Mouse (Mus musculus) CH12.LX (cell line): ENCODE measurements around the gene Htra1. TPM values are rescaled to one million over a fixed set of nuclear protein-coding genes. Genes with fewer than 3 reads are reported as not detected.
A peak's percentile ranks its signal among the peaks of the same experiment; 100 is the strongest.

Experiments
- DNase-seq: peaks from one replicate; pipeline ENCODE4 v3.0.0-alpha.2; 2013; ENCODE audit errors: extremely low read depth
- H3K27ac ChIP-seq: 2 replicates; pipeline ENCODE4 v1.5.1; 2012; ENCODE audit warnings: low read depth, mild to moderate bottlenecking, control low read depth, moderate library complexity; ENCODE audit not compliant: insufficient read depth
- H3K27me3 ChIP-seq: replicated peaks from 2 replicates; pipeline ENCODE3; 2012; ENCODE audit warnings: inconsistent platforms
- H3K36me3 ChIP-seq, 2 experiments: replicated peaks in 1 of 2; 2 replicates each; pipeline versions ENCODE3 to v1.6.1; 2012; ENCODE audit warnings: inconsistent platforms in 1 of 2, low read length in 1 of 2, mild to moderate bottlenecking in 1 of 2, mixed read lengths in 1 of 2, moderate library complexity in 1 of 2; ENCODE audit not compliant: control insufficient read depth in 1 of 2, insufficient read depth in 1 of 2
- H3K4me1 ChIP-seq, 2 experiments: 2 replicates each; pipeline ENCODE4 v1.6.1; 2012; ENCODE audit warnings: inconsistent platforms in 1 of 2, moderate library complexity in 1 of 2; ENCODE audit not compliant: insufficient read depth in 2 of 2, control insufficient read depth in 1 of 2
- H3K4me2 ChIP-seq: 2 replicates; pipeline ENCODE4 v1.6.1; 2012; ENCODE audit warnings: low read depth, mild to moderate bottlenecking, control low read depth; ENCODE audit not compliant: poor library complexity, insufficient read depth, severe bottlenecking
- H3K4me3 ChIP-seq, 3 experiments: fragments of 150-350 bp in 1 of 3; sonication (generic) in 1 of 3; replicated peaks in 1 of 3; 2 replicates each; pipeline versions ENCODE3 to v1.5.1; 2011 to 2012; ENCODE audit warnings: low read depth in 2 of 3, low read length in 2 of 3, mild to moderate bottlenecking in 2 of 3, moderate library complexity in 2 of 3, control low read depth in 1 of 3, improper control_type of control experiment in 1 of 3, inconsistent platforms in 1 of 3, mixed read lengths in 1 of 3; ENCODE audit not compliant: poor library complexity in 1 of 3
- H3K79me2 ChIP-seq: replicated peaks from 2 replicates; pipeline ENCODE4 v1.6.1; 2012; ENCODE audit warnings: mild to moderate bottlenecking, moderate library complexity; ENCODE audit not compliant: control insufficient read depth, poor library complexity, insufficient read depth, severe bottlenecking; ENCODE audit errors: extremely low read depth
- H3K9ac ChIP-seq: 2 replicates; pipeline ENCODE4 v1.6.1; 2012; ENCODE audit warnings: low read depth, mild to moderate bottlenecking, control low read depth, moderate library complexity; ENCODE audit not compliant: insufficient read depth
- H3K9me3 ChIP-seq: replicated peaks from 2 replicates; pipeline ENCODE3; 2012; ENCODE audit warnings: low read length, inconsistent platforms, mixed read lengths
- BHLHE40 ChIP-seq: IDR thresholded peaks from 2 replicates; pipeline ENCODE4 v1.6.1; 2011; ENCODE audit warnings: mild to moderate bottlenecking, low read depth, low read length, improper control_type of control experiment
- CHD2 ChIP-seq: IDR thresholded peaks from 2 replicates; pipeline ENCODE4 v1.6.1; 2011; ENCODE audit warnings: low read length, improper control_type of control experiment
- CTCF ChIP-seq, 2 experiments: IDR thresholded peaks in 1 of 2; conservative IDR thresholded peaks in 1 of 2; 2 replicates each; pipeline ENCODE4 v1.5.1; 2011 to 2012; ENCODE audit warnings: low read depth in 2 of 2, low read length in 2 of 2, improper control_type of control experiment in 1 of 2, inconsistent platforms in 1 of 2, mild to moderate bottlenecking in 1 of 2, moderate library complexity in 1 of 2
- E2F4 ChIP-seq: IDR thresholded peaks from 2 replicates; pipeline ENCODE4 v1.6.1; 2011; ENCODE audit warnings: low read depth, low read length, improper control_type of control experiment; ENCODE audit not compliant: insufficient replicate concordance
- EP300 ChIP-seq: IDR thresholded peaks from 2 replicates; pipeline ENCODE4 v1.6.1; 2011; ENCODE audit warnings: low read length, improper control_type of control experiment
- ETS1 ChIP-seq: conservative IDR thresholded peaks from 2 replicates; pipeline ENCODE4 v1.6.1; 2012; ENCODE audit warnings: low read depth, mild to moderate bottlenecking, inconsistent platforms, low read length, improper control_type of control experiment, moderate library complexity
- IRF4 ChIP-seq: IDR thresholded peaks from 2 replicates; pipeline ENCODE4 v1.6.1; 2014; ENCODE audit warnings: low read depth, mild to moderate bottlenecking, inconsistent platforms, low read length, improper control_type of control experiment
- JUN ChIP-seq: IDR thresholded peaks from 2 replicates; pipeline ENCODE4 v1.6.1; 2011; ENCODE audit warnings: low read depth, mild to moderate bottlenecking, low read length, improper control_type of control experiment, moderate library complexity; ENCODE audit not compliant: insufficient read depth
- JUND ChIP-seq: conservative IDR thresholded peaks from 2 replicates; pipeline ENCODE4 v1.6.1; 2011; ENCODE audit warnings: low read depth, low read length, improper control_type of control experiment
- MAFK ChIP-seq: IDR thresholded peaks from 2 replicates; pipeline ENCODE4 v1.6.1; 2011; ENCODE audit warnings: low read length, improper control_type of control experiment; ENCODE audit not compliant: insufficient replicate concordance
- MEF2A ChIP-seq: IDR thresholded peaks from 2 replicates; pipeline ENCODE4 v1.6.1; 2014; ENCODE audit warnings: low read depth, mild to moderate bottlenecking, inconsistent platforms, low read length, improper control_type of control experiment, borderline replicate concordance
- MXI1 ChIP-seq: IDR thresholded peaks from 2 replicates; pipeline ENCODE4 v1.6.1; 2011; ENCODE audit warnings: mild to moderate bottlenecking, low read depth, low read length, improper control_type of control experiment
- MYC ChIP-seq: IDR thresholded peaks from 2 replicates; pipeline ENCODE4 v1.6.1; 2011; ENCODE audit warnings: low read depth, mild to moderate bottlenecking, improper control_type of control experiment, low read length
- NRF1 ChIP-seq: IDR thresholded peaks from 2 replicates; pipeline ENCODE4 v1.6.1; 2014; ENCODE audit warnings: low read depth, mild to moderate bottlenecking, inconsistent platforms, low read length, improper control_type of control experiment, moderate library complexity
- PAX5 ChIP-seq: IDR thresholded peaks from 2 replicates; pipeline ENCODE4 v1.6.1; 2012; ENCODE audit warnings: low read length, inconsistent platforms, mixed read lengths
- RAD21 ChIP-seq: IDR thresholded peaks from 2 replicates; pipeline ENCODE4 v1.6.1; 2011; ENCODE audit warnings: low read depth, mild to moderate bottlenecking, low read length, improper control_type of control experiment, moderate library complexity
- RCOR1 ChIP-seq: conservative IDR thresholded peaks from 2 replicates; pipeline ENCODE4 v1.6.1; 2012; ENCODE audit warnings: low read depth, mild to moderate bottlenecking, inconsistent platforms, low read length, improper control_type of control experiment
- SMC3 ChIP-seq: IDR thresholded peaks from 2 replicates; pipeline ENCODE4 v1.6.1; 2011; ENCODE audit warnings: low read depth, low read length, improper control_type of control experiment
- TBP ChIP-seq: conservative IDR thresholded peaks from 2 replicates; pipeline ENCODE4 v1.6.1; 2011; ENCODE audit warnings: low read depth, low read length, improper control_type of control experiment
- TCF12 ChIP-seq: IDR thresholded peaks from 2 replicates; pipeline ENCODE4 v1.6.1; 2014; ENCODE audit warnings: low read depth, mild to moderate bottlenecking, inconsistent platforms, low read length, improper control_type of control experiment
- USF1 ChIP-seq: IDR thresholded peaks from 2 replicates; pipeline ENCODE4 v1.6.1; 2014; ENCODE audit warnings: low read depth, mild to moderate bottlenecking, inconsistent platforms, low read length, improper control_type of control experiment
- ZC3H11A ChIP-seq: IDR thresholded peaks from 2 replicates; pipeline ENCODE4 v1.6.1; 2012; ENCODE audit warnings: low read depth, mild to moderate bottlenecking, inconsistent platforms, low read length, improper control_type of control experiment
- ZKSCAN1 ChIP-seq: IDR thresholded peaks from 2 replicates; pipeline ENCODE4 v1.6.1; 2012; ENCODE audit warnings: low read depth, inconsistent platforms, low read length, improper control_type of control experiment, borderline replicate concordance
- ZMIZ1 ChIP-seq: IDR thresholded peaks from 2 replicates; pipeline ENCODE4 v1.6.1; 2012; ENCODE audit warnings: low read depth, mild to moderate bottlenecking, inconsistent platforms, low read length, improper control_type of control experiment
- dilution Hi-C: fragments of 300-500 bp; cut with MboI; formaldehyde crosslinking; loops from 2 replicates; pipeline ENCODE4 v1.14.3; 2020; ENCODE audit warnings: low sequenced_read_pairs; ENCODE audit not compliant: extremely low pct_unique_long_range_greater_than_20kb, extremely low pct_ligation_motif_present
- in situ Hi-C: fragments of 300-500 bp; cut with MboI; formaldehyde crosslinking; loops from 3 replicates; pipeline ENCODE4 v1.14.3; 2019; ENCODE audit warnings: low sequenced_read_pairs, low pct_ligation_motif_present, low pct_unique_long_range_greater_than_20kb, mixed read lengths
- polyA plus RNA-seq: library from polyadenylated mRNA; unstranded; fragments of >175 nt; gene quantifications from 2 replicates; pipeline ENCODE4 v1.2.1, GENCODE M21; 2012; ENCODE audit warnings: low read depth; ENCODE audit not compliant: insufficient read length
- total RNA-seq, 2 experiments: library from RNA; depleted of rRNA; stranded (reverse); fragments of 300-350 nt in 1 of 2; fragments of >200 nt in 1 of 2; gene quantifications; 2 replicates each; pipeline ENCODE4 v1.2.3; 2012 to 2014

The Htra1 gene
- total and polyA plus RNA-seq, 3 experiments, result not detected

DNA sequence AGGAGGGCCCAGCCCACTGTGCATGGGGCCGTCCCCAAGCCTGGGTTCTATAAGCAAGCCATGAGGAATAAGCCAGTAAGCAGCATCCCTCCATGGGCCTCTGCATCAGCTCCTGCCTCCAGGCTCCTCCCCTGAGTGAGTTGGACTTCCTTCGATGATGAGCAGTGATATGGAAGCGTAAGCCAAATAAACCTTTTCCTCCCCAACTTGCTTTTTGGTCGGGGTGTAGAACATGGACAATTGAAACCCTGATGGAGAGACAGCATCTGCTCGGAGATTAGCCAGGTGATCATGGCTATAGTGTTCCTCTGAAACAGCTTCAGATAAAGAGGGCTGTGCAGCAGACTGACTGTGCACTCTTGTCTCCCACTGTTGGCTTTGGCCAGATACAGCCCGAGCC, 32.0 kb downstream of the Htra1 start:
- in situ Hi-C loops, result no loop called here
- TF ChIP-seq TCF12, result no peak
- no peak for TF ChIP-seq JUN
- TF ChIP-seq RAD21, result no peak
- no peak for TF ChIP-seq SMC3
- no peak for TF ChIP-seq CTCF (conservative IDR thresholded peaks at IDR 0.05 in 1 of 2, IDR thresholded peaks at IDR 0.05 in 1 of 2; ENCODE audit: low read depth in 2 of 2, low read length in 2 of 2)
- no peak for TF ChIP-seq NRF1
- TF ChIP-seq ZC3H11A, result no peak
- TF ChIP-seq, all 38 proteins: peak for 0
- no peaks in the 10 kb centered on the region for H3K36me3 ChIP-seq
- peaks cover 4 to 13% of the 10 kb centered on the region in 2 experiments; a peak in 2 of 4 replicates for H3K4me1 ChIP-seq
- no peak overlapping the region for H3K9ac ChIP-seq
- DNase-seq, result no peak
- peaks cover 90% of the 10 kb centered on the region for H3K27me3 ChIP-seq
- no peak overlapping the region for H3K4me3 ChIP-seq
- dilution Hi-C loops, result no loop called here
- no peaks in the 10 kb centered on the region for H3K9me3 ChIP-seq
- H3K27ac ChIP-seq, result no peak overlapping the region
- H3K79me2 ChIP-seq, result no peaks in the 10 kb centered on the region
- H3K4me2 ChIP-seq, result no peak overlapping the region

DNA sequence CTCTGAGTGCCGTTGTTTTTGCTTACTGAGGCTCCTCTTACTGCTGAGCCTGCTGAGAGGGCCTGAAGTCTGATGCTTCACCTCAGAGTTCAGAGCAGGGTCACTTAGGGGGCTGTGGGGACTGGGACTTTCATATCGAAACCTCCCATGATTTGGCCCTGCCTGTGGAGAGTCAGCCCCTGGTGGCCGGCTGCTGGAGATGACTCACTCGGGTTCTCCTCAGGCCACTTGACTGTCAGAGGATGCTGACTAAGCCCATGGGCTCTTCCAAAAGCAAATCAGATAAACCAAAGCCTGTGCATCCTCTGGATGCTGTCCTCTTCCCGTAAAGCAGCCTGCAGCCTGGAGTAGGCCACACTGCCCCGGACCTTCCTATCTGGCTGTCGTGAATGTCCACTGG, 32.6 kb downstream of the Htra1 start:
- dilution Hi-C loops, result no loop called here
- in situ Hi-C loops, result no loop called here
- TF ChIP-seq IRF4 (peak; percentile 73), RAD21 (no peak; the same call in 1 of the 2 replicates), BHLHE40 (peak; percentile 29; the same call in 1 of the 2 replicates), NRF1 (no peak), ETS1 (peak; percentile 31; the same call in 1 of the 2 replicates), USF1 (no peak), CHD2 (no peak), MAFK (0 out of 2 replicates have a peak, but pooled peaks have one; percentile 34), CTCF (conservative IDR thresholded peaks at IDR 0.05 in 1 of 2, IDR thresholded peaks at IDR 0.05 in 1 of 2; ENCODE audit: low read depth in 2 of 2, low read length in 2 of 2) (peak in 1 of 2 experiments; percentile 36; a peak in 2 of 4 replicates)
- TF ChIP-seq, all 38 proteins: peak for 5
- Histone ChIP-seq H3K79me2 (no peaks in the 10 kb centered on the region), H3K9ac (no peak overlapping the region), H3K4me1 (peaks cover 4 to 13% of the 10 kb centered on the region in 2 experiments; a peak in 2 of 4 replicates), H3K4me2 (peak overlapping the region; percentile 37; the same call in 1 of the 2 replicates), H3K36me3 (no peaks in the 10 kb centered on the region), H3K9me3 (no peaks in the 10 kb centered on the region), H3K27ac (no peak overlapping the region), H3K27me3 (peaks cover 92% of the 10 kb centered on the region), H3K4me3 (no peak overlapping the region)
- DNase-seq, result peak; percentile 26

DNA sequence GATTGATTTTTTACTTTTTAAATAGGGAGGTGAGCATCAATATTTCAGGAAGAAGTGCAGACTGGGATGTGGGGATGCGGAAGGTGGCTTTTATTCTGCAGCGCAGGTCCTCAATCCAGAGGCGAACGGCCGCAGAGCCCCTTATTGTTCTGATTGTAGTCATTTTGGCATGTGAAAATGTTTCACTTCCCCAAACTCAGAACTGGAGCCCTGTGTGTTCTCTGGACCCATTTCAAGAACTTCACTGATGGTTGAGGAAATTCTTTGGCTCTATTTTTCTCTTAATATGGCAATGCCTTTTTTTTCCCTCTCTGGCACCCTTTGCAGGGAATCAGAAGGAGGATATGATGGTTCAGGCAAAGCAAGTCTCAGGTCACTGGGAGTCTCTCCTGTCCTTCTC, 33.2 kb downstream of the Htra1 start:
- Histone ChIP-seq H3K4me2 (peak overlapping the region; percentile 37; the same call in 1 of the 2 replicates), H3K9me3 (no peaks in the 10 kb centered on the region)
- no peak for TF ChIP-seq PAX5
- no peak for TF ChIP-seq E2F4
- TF ChIP-seq ZKSCAN1, result no peak
- TF ChIP-seq BHLHE40, result peak; percentile 45; the same call in 1 of the 2 replicates
- TF ChIP-seq CHD2, result peak; percentile 60
- peak; percentile 72 for TF ChIP-seq JUN
- no peak for TF ChIP-seq ZC3H11A
- peak; percentile 94 for TF ChIP-seq EP300
- TF ChIP-seq RCOR1, result peak; percentile 71; the same call in 1 of the 2 replicates
- peak; percentile 71 for TF ChIP-seq JUND
- no peak for TF ChIP-seq MXI1
- no peak for TF ChIP-seq ZMIZ1
- TF ChIP-seq NRF1, result no peak
- peak; percentile 94 for TF ChIP-seq IRF4
- 0 out of 2 replicates have a peak, but pooled peaks have one; percentile 30 for TF ChIP-seq MEF2A
- no peak for TF ChIP-seq MYC
- TF ChIP-seq TBP, result no peak

More for the DNA sequence above, 33.2 kb downstream of the Htra1 start:
- no peak overlapping the region for H3K27ac ChIP-seq
- dilution Hi-C loops (no loop called here), in situ Hi-C loops (no loop called here)
- peak; percentile 20 for DNase-seq
- H3K4me3 ChIP-seq, result no peak overlapping the region
- H3K79me2 ChIP-seq, result no peaks in the 10 kb centered on the region
- H3K27me3 ChIP-seq, result peaks cover 93% of the 10 kb centered on the region
- no peaks in the 10 kb centered on the region for H3K36me3 ChIP-seq
- H3K4me1 ChIP-seq, result peaks cover 4 to 13% of the 10 kb centered on the region in 2 experiments; a peak in 2 of 4 replicates
- no peak overlapping the region for H3K9ac ChIP-seq
